Mouse (Mus musculus) midbrain, postnatal 0 days (tissue): ENCODE measurements around the gene Zc3h12c. TPM values are rescaled to one million over a fixed set of nuclear protein-coding genes. Genes with fewer than 3 reads are reported as not detected.
A peak's percentile ranks its signal among the peaks of the same experiment; 100 is the strongest.

Source experiments
- ATAC-seq: fragments of 200-750 bp; cut with Nextera tagmentation; 2 replicates; pipeline ENCODE4 v1.8.0; 2017; ENCODE audit warnings: moderate number of reproducible peaks, mild to moderate bottlenecking, moderate TSS enrichment, moderate library complexity; ENCODE audit not compliant: low FRiP score
- DNase-seq: peaks from one replicate; pipeline ENCODE4 v3.0.0-alpha.2; 2015; ENCODE audit warnings: low spot score
- H3K27ac ChIP-seq: fragments of 300-500 bp; sonication (generic); 2 replicates; pipeline ENCODE4 v1.5.1; 2014; ENCODE audit warnings: low read depth, mild to moderate bottlenecking, low read length, mixed read lengths
- H3K27me3 ChIP-seq: fragments of 300-500 bp; sonication (generic); 2 replicates; pipeline ENCODE4 v1.6.1; 2014; ENCODE audit warnings: low read length, control low read depth, mixed read lengths; ENCODE audit not compliant: insufficient read depth
- H3K36me3 ChIP-seq: fragments of 300-500 bp; sonication (generic); 2 replicates; pipeline ENCODE4 v1.6.1; 2014; ENCODE audit warnings: low read length, control low read depth, mixed read lengths; ENCODE audit not compliant: insufficient read depth
- H3K4me1 ChIP-seq: fragments of 300-500 bp; sonication (generic); 2 replicates; pipeline ENCODE4 v1.6.1; 2014; ENCODE audit warnings: mild to moderate bottlenecking, control low read depth, antibody characterized with exemption, low read length, mixed read lengths; ENCODE audit not compliant: insufficient read depth
- H3K4me2 ChIP-seq: fragments of 300-500 bp; sonication (generic); 2 replicates; pipeline ENCODE4 v1.6.1; 2014; ENCODE audit warnings: low read depth, mild to moderate bottlenecking, low read length, mixed read lengths; ENCODE audit not compliant: poor library complexity, severe bottlenecking
- H3K4me3 ChIP-seq: fragments of 300-500 bp; sonication (generic); 2 replicates; pipeline ENCODE4 v1.5.1; 2014; ENCODE audit warnings: low read depth, mild to moderate bottlenecking, low read length, moderate library complexity
- H3K9ac ChIP-seq: fragments of 300-500 bp; sonication (generic); replicated peaks from 2 replicates; pipeline ENCODE4 v1.6.1; 2014; ENCODE audit warnings: mild to moderate bottlenecking, low read length, moderate library complexity, mixed read lengths; ENCODE audit not compliant: poor library complexity, severe bottlenecking
- H3K9me3 ChIP-seq: fragments of 300-500 bp; sonication (generic); 2 replicates; pipeline ENCODE4 v1.6.1; 2016; ENCODE audit warnings: low read length, control low read depth
- CTCF ChIP-seq: IDR thresholded peaks from 2 replicates; pipeline ENCODE4 v1.5.1; 2016; ENCODE audit warnings: antibody characterized with exemption, mild to moderate bottlenecking
- WGBS: fragments of 180-500 bp; shearing (Covaris S2); extraction: QIAGEN DNeasy Blood & Tissue Kit; methylation state at CpG from one replicate; pipeline ENCODE4 v1.1.7; 2014; 5-methylcytosine and 5-hydroxymethylcytosine counted together
- polyA plus RNA-seq: library from polyadenylated mRNA; unstranded; fragments of >200 nt; fragmentation: Nextera tagmentation; extraction: Ambion mirVana; gene quantifications from 2 replicates; pipeline ENCODE4 v1.2.1, GENCODE M21; 2015
- total RNA-seq: library from RNA; depleted of rRNA; stranded (reverse); fragments of >200 nt; gene quantifications from 2 replicates; pipeline ENCODE4 v1.2.3, GENCODE M21; 2014

Gene Zc3h12c
- total and polyA plus RNA-seq, 2 experiments from 2014 or later: 3.4 to 13.4 TPM

DNA sequence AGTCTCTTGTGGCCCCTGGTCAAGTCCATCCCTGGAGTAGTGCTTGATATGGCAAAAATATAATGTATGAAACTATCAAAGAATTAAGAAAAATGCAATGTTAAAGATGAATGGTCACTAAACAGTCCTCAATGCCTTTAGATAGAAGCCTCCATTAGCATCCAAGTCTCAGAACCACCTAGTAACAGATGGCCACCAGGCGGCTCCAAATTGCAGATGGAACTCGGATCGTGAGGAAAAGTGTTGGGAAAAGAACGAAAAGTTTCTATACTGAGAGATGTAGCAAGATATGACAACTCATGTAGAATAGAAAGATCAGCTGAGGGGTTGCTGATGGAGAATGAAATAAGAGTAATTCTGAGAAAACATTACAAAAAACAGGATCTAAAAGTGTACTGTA, 38.0 kb downstream of the Zc3h12c start:
- 71% methylated on average over 4 of the region's 4 CpGs for WGBS
- H3K4me3 ChIP-seq: no peak overlapping the region
- no peak overlapping the region for H3K9ac ChIP-seq
- peak; percentile 63 for TF ChIP-seq CTCF
- no peaks in the 10 kb centered on the region for H3K27me3 ChIP-seq
- no peak for DNase-seq
- H3K9me3 ChIP-seq: no peaks in the 10 kb centered on the region
- H3K4me1 ChIP-seq: no peaks in the 10 kb centered on the region
- peaks cover 3% of the 10 kb centered on the region; the same call in 1 of the 2 replicates for H3K36me3 ChIP-seq
- no peak overlapping the region for H3K27ac ChIP-seq
- H3K4me2 ChIP-seq: no peak overlapping the region
- ATAC-seq: no peak

DNA sequence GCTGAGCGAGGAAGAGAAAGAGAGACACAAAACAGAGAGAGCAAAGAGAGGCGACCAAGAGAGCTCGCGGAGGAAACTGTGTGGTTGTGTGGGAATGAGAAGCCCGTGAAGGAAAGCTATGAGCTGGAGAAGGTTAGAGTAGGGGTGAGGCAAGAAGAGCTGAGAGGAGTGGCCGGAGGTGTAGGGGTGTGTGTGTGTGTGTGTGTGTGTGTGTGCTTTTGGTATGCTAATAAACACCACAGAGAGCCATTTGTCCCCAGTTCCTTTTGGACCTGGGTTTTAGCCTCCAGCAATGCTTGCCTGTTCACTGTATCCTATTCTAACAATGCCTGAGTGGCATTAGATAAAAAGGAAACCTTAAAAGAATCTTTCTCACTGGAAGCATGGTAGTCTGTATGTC, 43.1 kb downstream of the Zc3h12c start:
- Histone ChIP-seq H3K9me3 (no peaks in the 10 kb centered on the region), H3K36me3 (peaks cover 7% of the 10 kb centered on the region), H3K9ac (no peak overlapping the region), H3K27me3 (no peaks in the 10 kb centered on the region), H3K4me1 (no peaks in the 10 kb centered on the region), H3K4me2 (no peak overlapping the region), H3K4me3 (no peak overlapping the region), H3K27ac (no peak overlapping the region)
- no peak for DNase-seq
- no peak for TF ChIP-seq CTCF
- ATAC-seq: no peak
- 92% methylated on average over 6 of the region's 6 CpGs for WGBS

DNA sequence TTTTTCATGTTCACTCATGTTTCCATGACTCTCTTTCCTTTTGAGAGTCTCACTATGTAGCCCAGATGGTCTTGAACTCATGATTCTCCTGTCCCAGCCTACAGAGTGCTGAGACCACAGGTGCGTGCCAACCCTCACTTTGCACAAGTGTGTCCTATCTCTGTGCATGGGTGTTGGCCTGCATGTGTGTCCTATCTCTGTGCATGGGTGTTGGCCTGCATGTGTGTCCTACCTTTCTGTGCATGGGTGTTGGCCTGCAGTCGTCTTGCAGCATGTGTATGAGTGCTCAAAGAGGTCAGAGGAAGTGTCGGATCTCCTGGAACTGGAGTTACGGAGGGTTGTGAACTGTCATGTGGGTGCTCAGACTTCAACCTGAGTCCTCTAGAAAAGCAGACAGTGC, 49.2 kb downstream of the Zc3h12c start:
- H3K9ac ChIP-seq: no peak overlapping the region
- ATAC-seq (no peak), DNase-seq (no peak)
- WGBS: 92% methylated on average over 4 of the region's 4 CpGs
- no peak overlapping the region for H3K27ac ChIP-seq
- no peak for TF ChIP-seq CTCF
- no peaks in the 10 kb centered on the region for H3K27me3 ChIP-seq
- H3K4me3 ChIP-seq: no peak overlapping the region
- H3K4me2 ChIP-seq: no peak overlapping the region
- no peaks in the 10 kb centered on the region for H3K4me1 ChIP-seq
- peaks cover 23% of the 10 kb centered on the region for H3K36me3 ChIP-seq
- H3K9me3 ChIP-seq: no peaks in the 10 kb centered on the region

DNA sequence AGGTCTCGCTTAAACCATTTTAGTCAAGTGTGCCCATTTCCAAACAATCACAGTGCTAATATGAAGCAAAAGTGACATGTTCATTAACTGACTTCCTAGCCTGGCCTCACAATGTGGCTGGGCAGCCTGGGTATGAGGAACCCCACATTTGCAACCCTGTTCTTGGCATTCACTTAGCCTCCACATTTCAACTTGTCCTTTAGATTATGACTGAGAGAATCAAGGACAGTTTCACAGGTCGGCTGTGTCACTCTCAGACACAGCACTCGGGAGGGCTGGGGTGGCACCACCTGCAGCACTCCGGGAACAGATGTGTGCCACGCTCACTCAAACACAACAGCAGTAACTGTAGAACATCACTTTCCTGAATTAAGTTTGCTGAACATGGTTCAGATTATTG, 55.3 kb downstream of the Zc3h12c start:
- DNase-seq: no peak
- ATAC-seq: no peak
- H3K4me2 ChIP-seq: no peak overlapping the region
- no peaks in the 10 kb centered on the region for H3K4me1 ChIP-seq
- H3K27ac ChIP-seq: no peak overlapping the region
- TF ChIP-seq CTCF: no peak
- H3K4me3 ChIP-seq: no peak overlapping the region
- H3K36me3 ChIP-seq: peaks cover 15% of the 10 kb centered on the region
- no peak overlapping the region for H3K9ac ChIP-seq
- no peaks in the 10 kb centered on the region for H3K9me3 ChIP-seq
- WGBS: 92% methylated on average over 5 of the region's 5 CpGs
- H3K27me3 ChIP-seq: no peaks in the 10 kb centered on the region

DNA sequence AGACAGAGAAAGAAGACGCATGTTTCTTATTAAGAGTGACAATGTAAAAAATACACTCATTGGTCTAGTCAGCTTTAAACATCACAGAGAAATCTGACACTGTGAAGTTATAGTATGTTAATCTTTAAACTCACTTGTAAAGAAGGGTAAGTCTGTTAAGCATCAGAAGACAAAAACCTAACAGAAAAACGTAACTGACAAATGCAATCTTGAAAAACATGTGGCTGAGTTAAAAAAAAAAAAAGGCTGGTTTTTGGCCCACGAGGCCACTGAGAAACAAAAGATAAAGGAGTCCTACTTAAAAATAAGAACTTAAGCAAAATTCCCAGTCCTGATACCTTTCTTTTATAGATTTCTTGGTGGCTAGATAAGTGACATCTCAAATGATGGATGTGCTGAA, 57.6 kb downstream of the Zc3h12c start:
- Histone ChIP-seq H3K27ac (no peak overlapping the region), H3K4me3 (no peak overlapping the region), H3K9me3 (no peaks in the 10 kb centered on the region), H3K4me1 (no peaks in the 10 kb centered on the region), H3K4me2 (no peak overlapping the region), H3K9ac (no peak overlapping the region), H3K27me3 (no peaks in the 10 kb centered on the region), H3K36me3 (peaks cover 4% of the 10 kb centered on the region; the same call in 1 of the 2 replicates)
- ATAC-seq (no peak), DNase-seq (no peak)
- no peak for TF ChIP-seq CTCF
- WGBS: 80% methylated on average over 3 of the region's 3 CpGs

DNA sequence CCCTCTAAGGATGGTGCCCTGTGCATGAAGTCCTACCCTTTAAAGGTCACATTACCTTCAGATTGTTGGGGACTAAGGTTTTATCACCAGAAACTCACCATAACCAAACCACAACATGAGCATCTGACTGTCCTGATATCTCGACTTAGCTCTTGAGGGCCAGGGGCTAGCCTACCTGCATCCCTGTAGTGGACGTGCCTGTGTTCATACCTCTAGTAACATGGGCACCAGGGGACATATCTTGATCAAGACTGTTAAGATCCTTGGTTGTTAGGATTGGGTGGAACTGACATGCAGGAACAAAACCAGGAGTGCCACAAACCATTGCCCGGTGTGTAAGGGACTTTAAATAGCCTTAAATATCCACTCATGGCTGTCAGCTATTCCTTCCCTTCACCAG, 61.2 kb downstream of the Zc3h12c start:
- ATAC-seq (no peak), DNase-seq (no peak)
- H3K27ac ChIP-seq: no peak overlapping the region
- 95% methylated on average over 3 of the region's 3 CpGs for WGBS
- H3K9me3 ChIP-seq: no peaks in the 10 kb centered on the region
- H3K36me3 ChIP-seq: no peaks in the 10 kb centered on the region
- no peak overlapping the region for H3K4me2 ChIP-seq
- no peak overlapping the region for H3K4me3 ChIP-seq
- H3K4me1 ChIP-seq: no peaks in the 10 kb centered on the region
- H3K27me3 ChIP-seq: no peaks in the 10 kb centered on the region
- no peak overlapping the region for H3K9ac ChIP-seq
- TF ChIP-seq CTCF: no peak
